Mouse (Mus musculus) neural tube, embryonic 14.5 days (tissue): ENCODE results near the gene Kif1c. TPM values are rescaled to one million over a fixed set of nuclear protein-coding genes. Genes with fewer than 3 reads are reported as not detected.

Source experiments
- ATAC-seq: fragments of 200-750 bp; cut with Nextera tagmentation; 2 replicates; pipeline ENCODE4 v1.8.0; 2017; ENCODE audit warnings: low read depth, mild to moderate bottlenecking, moderate TSS enrichment, moderate library complexity
- H3K27ac ChIP-seq: fragments of 300-500 bp; sonication (generic); 2 replicates; pipeline ENCODE4 v1.5.1; 2014; ENCODE audit warnings: low read depth, mild to moderate bottlenecking, control low read depth, low read length, moderate library complexity, mixed read lengths
- H3K27me3 ChIP-seq: fragments of 300-500 bp; sonication (generic); 2 replicates; pipeline ENCODE4 v1.6.1; 2014; ENCODE audit warnings: low read length; ENCODE audit not compliant: control insufficient read depth, insufficient read depth
- H3K36me3 ChIP-seq: fragments of 300-500 bp; sonication (generic); 2 replicates; pipeline ENCODE4 v1.6.1; 2014; ENCODE audit warnings: low read length, mixed read lengths; ENCODE audit not compliant: control insufficient read depth, insufficient read depth
- H3K4me1 ChIP-seq: fragments of 300-500 bp; sonication (generic); 2 replicates; pipeline ENCODE4 v1.6.1; 2014; ENCODE audit warnings: low read length; ENCODE audit not compliant: control insufficient read depth, insufficient read depth
- H3K4me2 ChIP-seq: fragments of 300-500 bp; sonication (generic); 2 replicates; pipeline ENCODE4 v1.6.1; 2014; ENCODE audit warnings: mild to moderate bottlenecking, low read depth, low read length, control low read depth
- H3K4me3 ChIP-seq: fragments of 300-500 bp; sonication (generic); 2 replicates; pipeline ENCODE4 v1.5.1; 2014; ENCODE audit warnings: low read depth, low read length, control low read depth, mixed read lengths
- H3K9ac ChIP-seq: fragments of 300-500 bp; sonication (generic); replicated peaks from 2 replicates; pipeline ENCODE4 v1.6.1; 2014; ENCODE audit warnings: low read depth, mild to moderate bottlenecking, control low read depth, low read length, mixed read lengths
- H3K9me3 ChIP-seq: fragments of 300-500 bp; sonication (generic); 2 replicates; pipeline ENCODE4 v1.6.1; 2016; ENCODE audit warnings: low read length; ENCODE audit not compliant: control insufficient read depth
- WGBS: fragments of 180-500 bp; shearing (Covaris S2); extraction: QIAGEN DNeasy Blood & Tissue Kit; methylation state at CpG from one replicate; pipeline ENCODE4 v1.1.7; 2014; 5-methylcytosine and 5-hydroxymethylcytosine counted together
- polyA plus RNA-seq: library from polyadenylated mRNA; unstranded; fragments of >200 nt; fragmentation: Nextera tagmentation; extraction: Ambion mirVana; gene quantifications from 2 replicates; pipeline ENCODE4 v1.2.1, GENCODE M21; 2014

Kif1c gene
- polyA plus RNA-seq, 1 experiment from 2014 or later, result 3.1 TPM

DNA sequence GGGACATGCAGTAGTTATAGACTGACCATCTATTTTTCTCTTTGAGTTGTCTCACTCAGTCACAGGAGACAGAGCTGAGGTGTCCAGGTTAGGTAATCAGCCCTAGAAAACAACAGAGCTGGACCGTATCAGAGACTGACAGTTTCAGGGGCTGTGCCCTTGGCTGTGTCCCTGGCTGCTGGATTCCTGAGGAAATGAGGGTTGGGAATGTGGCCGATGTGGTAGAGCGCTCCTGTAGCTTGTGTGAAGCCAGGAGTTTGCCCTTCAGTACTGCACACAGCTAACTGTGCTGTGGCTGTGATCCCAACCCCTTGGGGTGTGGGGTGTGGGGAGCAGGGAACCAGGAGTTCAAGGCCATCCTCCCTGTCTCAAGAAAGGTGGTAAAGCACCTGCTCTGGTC, 20.7 kb downstream of the Kif1c start:
- Histone ChIP-seq H3K4me2 (no peak overlapping the region), H3K36me3 (peaks cover 40% of the 10 kb centered on the region), H3K27ac (no peak overlapping the region), H3K27me3 (no peaks in the 10 kb centered on the region), H3K9me3 (no peaks in the 10 kb centered on the region), H3K4me1 (no peaks in the 10 kb centered on the region), H3K4me3 (no peak overlapping the region), H3K9ac (no peak overlapping the region)
- ATAC-seq, result no peak
- WGBS, result 96% methylated on average over 3 of the region's 3 CpGs

DNA sequence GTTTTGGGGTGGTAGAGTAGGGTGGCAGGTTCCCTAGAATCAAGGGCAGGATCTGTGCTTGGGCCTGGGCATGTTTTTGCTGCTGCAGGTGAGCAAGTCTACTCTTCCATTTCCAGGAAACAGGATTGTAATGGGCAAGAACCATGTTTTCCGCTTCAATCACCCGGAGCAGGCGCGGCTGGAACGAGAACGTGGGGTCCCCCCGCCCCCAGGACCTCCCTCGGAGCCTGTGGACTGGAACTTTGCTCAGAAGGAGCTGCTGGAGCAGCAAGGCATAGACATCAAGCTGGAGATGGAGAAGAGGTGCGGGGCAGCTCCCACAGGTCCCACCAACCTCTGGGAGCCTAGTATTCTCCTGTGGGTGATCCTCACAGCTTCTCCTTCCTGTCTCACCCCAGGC, 24.4 kb downstream of the Kif1c start:
- Histone ChIP-seq H3K9me3 (no peaks in the 10 kb centered on the region), H3K4me2 (no peak overlapping the region), H3K27me3 (no peaks in the 10 kb centered on the region), H3K36me3 (peaks cover 51% of the 10 kb centered on the region), H3K4me1 (no peaks in the 10 kb centered on the region), H3K27ac (no peak overlapping the region), H3K4me3 (no peak overlapping the region), H3K9ac (no peak overlapping the region)
- ATAC-seq, result no peak
- WGBS, result 96% methylated on average over 9 of the region's 9 CpGs

GRCm38 (mm10) chr11:70726585-70726984, 26.2 kb downstream of the Kif1c start:
- no peak overlapping the region for H3K4me2 ChIP-seq
- ATAC-seq, result no peak
- no peak overlapping the region for H3K4me3 ChIP-seq
- H3K9me3 ChIP-seq, result no peaks in the 10 kb centered on the region
- no peak overlapping the region for H3K9ac ChIP-seq
- no peaks in the 10 kb centered on the region for H3K27me3 ChIP-seq
- peaks cover 38% of the 10 kb centered on the region for H3K36me3 ChIP-seq
- H3K4me1 ChIP-seq, result no peaks in the 10 kb centered on the region
- WGBS, result 92% methylated on average over 2 of the region's 2 CpGs
- no peak overlapping the region for H3K27ac ChIP-seq

- H3K27me3 ChIP-seq, result no peaks in the 10 kb centered on the region
- no peaks in the 10 kb centered on the region for H3K9me3 ChIP-seq
- H3K36me3 ChIP-seq, result peaks cover 38% of the 10 kb centered on the region
- H3K4me2 ChIP-seq, result no peak overlapping the region
- WGBS, result 92% methylated on average over 5 of the region's 5 CpGs
- no peaks in the 10 kb centered on the region for H3K4me1 ChIP-seq
- H3K9ac ChIP-seq, result no peak overlapping the region
- H3K27ac ChIP-seq, result no peak overlapping the region
- no peak overlapping the region for H3K4me3 ChIP-seq
- no peak for ATAC-seq
Observed at GRCm38 (mm10) chr11:70727385-70727784, 27.0 kb downstream of the Kif1c start.

DNA sequence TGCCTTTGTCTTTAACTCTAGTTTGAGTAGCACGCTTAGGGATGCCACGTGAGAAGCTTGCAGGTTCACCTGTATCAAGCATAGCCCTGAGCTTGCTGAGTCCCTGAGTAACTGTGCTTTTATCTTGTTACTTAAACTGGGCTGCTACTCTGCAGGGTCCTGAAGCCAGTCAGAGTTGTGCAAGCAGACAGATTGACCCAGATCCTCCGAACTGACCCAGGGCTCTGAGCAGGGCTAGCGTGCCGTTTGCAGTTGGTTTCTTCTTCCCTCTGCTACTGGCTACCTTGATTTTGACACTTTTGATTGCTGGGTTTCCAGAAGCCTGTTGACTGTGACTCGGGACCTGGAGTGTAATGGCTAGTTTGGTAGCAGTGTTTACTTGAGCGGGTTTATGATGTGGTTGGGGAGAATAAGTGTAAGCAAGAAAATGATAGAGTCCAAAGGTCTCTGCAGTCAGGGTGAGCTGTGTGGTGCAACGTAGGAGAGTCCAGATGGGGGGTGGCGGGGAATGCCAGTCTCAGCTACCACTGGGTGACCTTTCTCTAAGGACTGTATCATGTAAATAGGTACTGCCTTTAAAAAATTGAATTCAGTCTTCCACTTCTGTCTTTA, 30.2 kb downstream of the Kif1c start:
- Histone ChIP-seq H3K4me2 (no peak overlapping the region), H3K36me3 (peaks cover 24% of the 10 kb centered on the region), H3K27me3 (no peaks in the 10 kb centered on the region), H3K9me3 (no peaks in the 10 kb centered on the region), H3K9ac (no peak overlapping the region), H3K4me3 (no peak overlapping the region), H3K4me1 (no peaks in the 10 kb centered on the region), H3K27ac (no peak overlapping the region; the same call in 1 of the 2 replicates)
- 86% methylated on average over 9 of the region's 9 CpGs for WGBS
- no peak for ATAC-seq

DNA sequence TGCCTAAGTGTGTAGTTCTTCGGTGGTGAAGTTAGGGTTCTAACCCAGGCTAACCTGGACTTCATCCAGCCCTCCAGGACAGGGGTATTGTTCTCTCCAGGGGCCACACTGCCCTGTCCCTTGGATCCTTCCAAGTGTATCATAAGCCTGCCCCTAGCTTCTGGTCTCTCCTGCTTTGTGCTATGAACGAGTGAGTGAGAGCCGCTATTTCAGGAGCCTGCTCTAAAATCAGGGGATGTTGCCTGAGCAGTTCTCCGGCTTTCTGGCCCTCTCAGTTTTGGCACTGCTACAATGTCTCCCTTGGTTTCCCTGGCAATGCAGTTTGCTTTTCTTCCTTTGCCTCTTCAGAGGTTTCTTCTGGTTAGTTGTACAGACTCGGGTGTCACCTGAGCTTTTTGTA, 30.8 kb downstream of the Kif1c start:
- Histone ChIP-seq H3K9me3 (no peaks in the 10 kb centered on the region), H3K9ac (no peak overlapping the region), H3K27ac (no peak overlapping the region; the same call in 1 of the 2 replicates), H3K4me1 (no peaks in the 10 kb centered on the region), H3K4me3 (no peak overlapping the region), H3K4me2 (no peak overlapping the region), H3K36me3 (peaks cover 19% of the 10 kb centered on the region), H3K27me3 (no peaks in the 10 kb centered on the region)
- 62% methylated on average over 5 of the region's 5 CpGs for WGBS
- no peak for ATAC-seq

DNA sequence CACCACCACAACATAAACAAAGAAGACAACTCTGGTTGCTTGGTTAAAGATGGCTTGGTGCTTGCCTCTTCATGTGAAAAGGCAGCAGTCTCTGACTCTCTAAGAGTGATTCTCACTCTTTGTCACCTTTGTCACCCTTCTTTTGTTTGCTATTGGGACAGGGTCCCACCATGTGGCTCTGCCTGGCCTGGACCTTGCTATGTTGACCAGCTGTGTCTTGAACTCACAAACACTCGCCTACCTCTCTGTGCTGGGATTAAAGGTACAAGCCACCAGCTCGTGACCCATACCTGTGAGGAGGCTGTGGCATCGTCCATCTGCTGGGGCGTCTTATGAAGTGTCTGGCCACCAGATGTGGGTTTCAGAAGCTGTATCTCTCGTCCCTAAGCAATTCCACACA, 32.9 kb downstream of the Kif1c start:
- Histone ChIP-seq H3K4me2 (no peak overlapping the region), H3K9me3 (no peaks in the 10 kb centered on the region), H3K36me3 (peaks cover 3% of the 10 kb centered on the region), H3K27me3 (no peaks in the 10 kb centered on the region), H3K27ac (no peak overlapping the region), H3K4me3 (no peak overlapping the region), H3K4me1 (no peaks in the 10 kb centered on the region), H3K9ac (no peak overlapping the region)
- ATAC-seq, result no peak
- WGBS, result 79% methylated on average over 5 of the region's 5 CpGs

DNA sequence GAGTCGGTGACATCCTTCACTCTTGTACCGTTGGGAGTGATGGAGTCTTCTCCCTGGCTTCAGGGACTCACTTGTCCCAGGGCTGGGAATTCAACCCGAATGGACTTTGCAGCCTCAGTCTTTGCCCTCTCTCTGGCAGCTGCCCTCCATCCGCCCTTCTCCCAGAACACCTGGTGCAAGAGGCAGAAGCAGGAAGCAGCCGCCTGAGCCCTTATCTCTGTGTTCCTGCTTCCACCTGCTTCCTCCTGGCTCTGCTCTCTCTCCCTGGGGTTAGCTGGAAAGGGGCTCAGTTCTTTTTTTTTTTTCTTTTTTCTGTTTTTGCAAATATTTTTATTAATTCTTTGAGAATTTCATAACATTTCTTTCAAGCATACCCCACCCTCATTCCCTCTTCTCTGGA, 37.4 kb downstream of the Kif1c start:
- Histone ChIP-seq H3K9me3 (no peaks in the 10 kb centered on the region), H3K9ac (no peak overlapping the region), H3K4me3 (no peak overlapping the region), H3K4me2 (no peak overlapping the region), H3K36me3 (no peaks in the 10 kb centered on the region), H3K27me3 (no peaks in the 10 kb centered on the region), H3K4me1 (no peaks in the 10 kb centered on the region), H3K27ac (no peak overlapping the region)
- ATAC-seq, result no peak
- 80% methylated on average over 5 of the region's 5 CpGs for WGBS

- Histone ChIP-seq H3K27ac (no peak overlapping the region), H3K27me3 (no peaks in the 10 kb centered on the region), H3K4me2 (no peak overlapping the region), H3K36me3 (no peaks in the 10 kb centered on the region), H3K4me1 (no peaks in the 10 kb centered on the region), H3K9ac (no peak overlapping the region), H3K4me3 (no peak overlapping the region), H3K9me3 (no peaks in the 10 kb centered on the region)
- 90% methylated on average over 3 of the region's 3 CpGs for WGBS
- no peak for ATAC-seq
Observed at GRCm38 (mm10) chr11:70741603-70742002, 41.3 kb downstream of the Kif1c start.
